Mouse (Mus musculus) urinary bladder, adult 2 months (tissue): ENCODE data around the gene Slx4ip. TPM values are rescaled to one million over a fixed set of nuclear protein-coding genes. Genes with fewer than 3 reads are reported as not detected.
A peak's percentile ranks its signal among the peaks of the same experiment; 100 is the strongest.

Experiments used
- DNase-seq: peaks from one replicate; pipeline ENCODE4 v3.0.0; 2022; ENCODE audit warnings: low spot score
- polyA plus RNA-seq: library from polyadenylated mRNA; depleted of rRNA; stranded (reverse); fragments of >200 nt; gene quantifications from 2 replicates; pipeline ENCODE4 v1.2.3, GENCODE M21; 2012

Gene Slx4ip
- polyA plus RNA-seq, 1 experiment = 2.5 TPM

DNA sequence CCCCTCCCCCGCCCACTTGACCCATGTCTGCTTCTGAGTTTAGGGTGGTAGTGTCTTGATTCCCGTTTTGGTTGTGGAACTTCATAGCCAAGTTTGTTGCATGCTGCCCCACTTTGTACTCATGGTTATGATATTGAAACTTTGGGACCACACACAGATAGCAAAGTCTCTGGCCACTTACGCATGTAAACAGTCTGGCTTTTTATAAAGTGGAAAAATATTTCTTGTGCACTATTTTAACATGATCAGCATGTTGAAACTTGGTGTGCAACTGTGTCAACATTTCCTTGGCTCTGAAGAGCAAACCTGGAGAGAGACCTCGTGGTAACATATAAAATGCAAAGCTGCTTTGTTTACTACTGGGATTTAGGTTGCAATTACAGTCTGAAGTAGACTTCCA is 56.5 kb downstream of the Slx4ip start:
- DNase-seq = no peak

- DNase-seq = peak; percentile 23
Measured at GRCm38 (mm10) chr2:136947937-136948336, 56.9 kb downstream of the Slx4ip start.

- no peak for DNase-seq
Measured at GRCm38 (mm10) chr2:136952238-136952637, 61.2 kb downstream of the Slx4ip start.

DNA sequence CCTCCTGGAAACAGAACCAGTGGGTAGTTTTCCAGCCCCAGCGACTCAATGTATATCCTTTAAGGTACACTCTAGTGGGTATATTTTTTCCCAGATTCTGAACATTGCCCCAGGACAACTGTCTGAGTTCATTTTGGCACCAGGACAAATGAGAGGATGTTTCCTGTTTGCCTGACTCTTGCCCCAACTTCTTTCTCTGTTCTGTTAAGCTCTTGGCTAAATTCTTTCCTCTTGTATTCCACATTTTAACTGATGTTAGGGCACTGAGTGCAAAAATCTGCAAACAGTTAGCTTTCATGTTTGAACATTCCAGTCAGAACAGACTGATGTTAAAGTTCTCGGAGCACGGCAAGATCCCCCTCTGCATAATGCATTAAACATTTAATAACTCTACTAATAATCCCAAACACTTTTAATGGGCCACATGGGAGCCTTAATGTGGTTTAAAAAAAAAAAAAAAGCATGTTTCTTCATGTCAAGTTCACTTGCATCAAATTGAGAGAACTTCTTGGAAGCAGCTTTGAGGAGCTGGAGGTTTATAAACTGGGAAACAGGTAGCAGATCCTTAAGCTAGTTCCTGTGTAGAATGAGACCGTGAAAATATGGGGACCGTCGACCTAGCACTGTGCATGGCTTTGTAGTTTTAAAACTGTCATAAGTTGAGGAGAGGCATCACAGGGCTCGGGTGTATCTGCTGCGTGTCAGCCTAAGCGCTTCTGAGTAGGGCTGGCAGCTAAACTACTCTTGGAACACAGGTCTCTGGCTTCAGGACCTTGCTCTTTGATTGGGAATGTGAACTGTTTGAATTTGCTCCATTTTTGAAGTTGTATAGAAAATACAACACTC is 64.9 kb downstream of the Slx4ip start:
- no peak for DNase-seq

GRCm38 (mm10) chr2:136958697-136959096 is 67.7 kb downstream of the Slx4ip start:
- no peak for DNase-seq

GRCm38 (mm10) chr2:136975774-136976173 is 84.8 kb downstream of the Slx4ip start:
- DNase-seq = no peak

- DNase-seq = no peak
Measured at GRCm38 (mm10) chr2:136979056-136979772, 88.2 kb downstream of the Slx4ip start.

- DNase-seq = no peak
Measured at GRCm38 (mm10) chr2:136981062-136981879, 90.3 kb downstream of the Slx4ip start.

DNA sequence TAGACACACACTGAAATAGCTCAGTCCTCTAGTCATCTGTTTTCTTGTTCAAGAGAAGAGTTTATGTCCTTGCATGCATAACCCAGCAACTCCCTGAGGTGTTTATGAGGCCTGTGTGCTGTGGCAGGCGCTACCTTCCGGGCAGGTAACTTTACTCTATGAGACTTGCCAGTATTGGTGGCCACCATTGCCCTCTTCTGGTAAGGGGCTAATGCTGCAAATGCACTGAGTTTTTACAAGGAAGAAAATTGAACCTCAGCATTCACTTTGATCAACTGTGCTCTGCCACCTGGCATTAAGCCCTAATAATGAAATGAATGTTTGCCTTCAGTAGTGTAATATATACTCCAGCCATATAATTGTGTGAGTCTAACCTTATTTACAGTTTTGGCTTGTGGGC is 92.9 kb downstream of the Slx4ip start:
- DNase-seq = no peak

DNA sequence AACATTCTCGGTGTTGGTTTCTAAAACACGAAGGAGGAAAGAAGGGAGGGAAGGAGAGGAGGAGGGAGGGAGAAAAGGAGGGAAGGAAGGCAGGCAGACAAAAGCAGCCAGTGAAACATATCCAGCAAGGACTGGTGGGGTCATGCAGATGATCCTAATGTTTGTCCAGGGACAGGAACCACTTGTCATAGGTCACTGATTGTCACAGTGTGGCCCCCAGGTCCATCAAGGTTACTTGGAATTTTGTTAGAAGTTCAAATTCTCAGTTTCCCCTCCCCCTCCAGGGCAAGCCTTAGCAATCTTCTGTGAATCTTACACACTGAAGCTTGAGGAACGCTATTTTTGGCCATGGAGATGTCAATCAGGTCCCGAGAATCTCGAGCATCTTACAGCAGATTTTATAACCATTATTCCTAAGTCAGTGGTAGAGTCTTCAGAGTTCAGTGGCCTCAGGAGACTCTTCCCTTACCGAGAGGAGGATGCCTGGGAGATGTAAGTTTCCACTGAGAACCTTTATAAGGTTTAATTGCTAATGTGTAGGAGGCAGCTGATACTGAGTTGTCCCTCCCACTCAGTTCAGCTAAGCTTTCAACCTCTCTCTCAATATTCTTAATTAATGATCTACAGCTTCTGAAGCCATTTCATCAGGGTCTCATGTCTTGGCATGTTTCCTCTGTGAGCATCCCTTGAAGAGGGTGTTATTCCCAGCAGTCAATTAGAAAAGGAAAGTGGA is 95.1 kb downstream of the Slx4ip start:
- DNase-seq = no peak

DNA sequence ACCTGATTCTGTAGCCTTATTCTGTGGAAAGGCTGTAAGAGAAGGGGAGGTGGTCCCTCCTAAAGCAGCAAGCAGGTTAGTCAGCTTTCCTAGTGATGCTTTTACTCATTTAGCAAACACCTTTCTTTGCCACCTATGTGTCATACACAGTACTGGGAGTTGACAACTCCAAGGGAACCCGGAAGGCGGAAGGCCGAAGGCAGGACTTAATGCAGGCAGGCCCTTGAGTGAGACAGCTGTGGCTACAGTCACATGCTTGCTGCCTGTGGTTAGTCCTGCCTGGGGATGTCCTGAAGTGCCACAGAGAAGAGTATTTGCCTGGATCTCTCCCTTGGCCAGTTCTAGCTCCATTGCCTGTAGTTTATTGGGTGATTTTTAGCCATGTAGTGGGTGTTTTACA is 102.1 kb downstream of the Slx4ip start:
- DNase-seq = no peak

DNA sequence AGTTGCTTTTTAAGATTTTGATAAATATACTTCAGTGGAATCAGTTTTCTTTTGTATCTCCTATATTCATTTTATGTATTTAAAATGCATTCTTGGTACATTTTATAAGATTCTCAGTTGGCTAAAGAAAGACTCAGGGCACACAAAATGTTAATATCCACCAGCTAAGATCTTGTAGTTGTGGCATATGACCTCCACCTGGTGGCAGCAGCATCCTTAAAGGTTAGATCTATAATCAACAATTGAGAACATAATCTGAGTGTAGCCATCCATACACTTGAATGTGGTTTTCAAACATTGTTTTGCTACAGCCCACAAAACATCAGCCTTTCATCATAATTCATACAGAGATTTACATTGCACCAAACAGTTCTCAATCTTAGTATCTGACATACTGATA is 106.1 kb downstream of the Slx4ip start:
- no peak for DNase-seq

- no peak for DNase-seq
Measured at GRCm38 (mm10) chr2:137002031-137002430, 111.0 kb downstream of the Slx4ip start.

DNA sequence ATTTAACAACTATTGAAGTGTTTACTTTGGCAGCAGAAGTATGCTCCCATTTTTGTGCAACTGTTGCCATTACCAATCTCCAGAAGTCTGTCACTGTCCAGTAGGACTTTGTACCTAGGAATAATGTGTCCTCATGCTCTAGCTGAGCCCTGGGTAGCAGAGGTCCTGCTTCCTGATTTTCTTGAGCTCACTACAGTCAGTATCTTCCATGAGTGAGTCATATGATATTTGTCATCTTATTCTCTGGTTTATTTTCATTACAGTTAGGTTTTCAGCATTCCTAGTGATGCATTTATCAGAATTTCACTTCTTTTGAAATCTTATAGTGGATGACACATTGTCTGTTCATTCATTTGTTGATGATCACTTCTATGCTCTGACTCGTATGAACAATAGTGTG is 115.6 kb downstream of the Slx4ip start:
- DNase-seq = no peak

GRCm38 (mm10) chr2:137011980-137012379 is 121.0 kb downstream of the Slx4ip start:
- DNase-seq = no peak

- DNase-seq = no peak
Measured at GRCm38 (mm10) chr2:137013151-137013550, 122.1 kb downstream of the Slx4ip start.

DNA sequence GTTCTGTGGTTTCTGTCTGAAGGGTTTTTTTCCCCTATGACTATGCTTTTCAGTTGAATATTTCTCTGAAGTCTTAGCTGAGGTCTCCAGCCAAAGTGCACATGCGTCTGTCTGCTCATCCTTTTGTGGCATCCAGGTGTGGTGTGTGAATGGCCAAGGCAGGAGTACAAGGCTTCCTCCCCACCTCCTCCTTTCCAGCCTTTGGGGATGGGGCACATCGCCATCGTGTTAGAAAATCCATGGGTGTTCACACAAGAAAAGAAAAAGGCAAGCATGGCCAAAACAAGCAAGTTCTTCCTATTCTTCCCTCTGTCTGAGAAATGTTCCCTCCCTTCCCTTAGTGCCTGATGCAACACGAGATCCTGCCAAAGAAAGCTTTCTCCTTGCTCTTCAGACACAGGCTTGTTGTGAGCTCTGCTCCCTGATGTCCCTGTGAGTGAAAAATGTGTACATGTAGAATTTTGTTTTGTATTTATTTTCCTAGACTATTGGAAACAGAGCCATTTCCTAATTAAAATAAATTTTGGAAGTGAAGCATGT is 122.9 kb downstream of the Slx4ip start:
- DNase-seq = no peak

- DNase-seq = no peak
Measured at GRCm38 (mm10) chr2:137014423-137014822, 123.4 kb downstream of the Slx4ip start.

DNA sequence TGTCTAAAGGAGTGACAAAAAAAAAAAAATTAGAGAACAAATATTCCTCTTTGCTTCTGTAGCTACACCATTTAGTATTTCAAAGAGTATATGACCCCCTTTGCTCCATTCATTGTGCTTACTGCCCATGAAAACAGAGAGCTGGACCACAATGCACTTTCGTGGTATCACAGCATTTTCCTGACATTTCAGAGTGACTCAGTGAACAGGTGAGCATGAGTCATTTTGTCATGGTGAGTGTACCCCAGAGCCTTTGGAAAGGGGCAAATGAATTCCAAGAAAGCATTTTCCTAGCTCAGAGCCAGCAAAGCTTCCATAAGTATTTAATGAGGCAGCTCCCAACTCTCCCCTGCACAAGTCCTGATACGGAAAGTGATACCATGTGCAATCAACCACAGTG is 153.1 kb downstream of the Slx4ip start:
- no peak for DNase-seq

GRCm38 (mm10) chr2:137049367-137049766 is 158.3 kb downstream of the Slx4ip start:
- DNase-seq = no peak

DNA sequence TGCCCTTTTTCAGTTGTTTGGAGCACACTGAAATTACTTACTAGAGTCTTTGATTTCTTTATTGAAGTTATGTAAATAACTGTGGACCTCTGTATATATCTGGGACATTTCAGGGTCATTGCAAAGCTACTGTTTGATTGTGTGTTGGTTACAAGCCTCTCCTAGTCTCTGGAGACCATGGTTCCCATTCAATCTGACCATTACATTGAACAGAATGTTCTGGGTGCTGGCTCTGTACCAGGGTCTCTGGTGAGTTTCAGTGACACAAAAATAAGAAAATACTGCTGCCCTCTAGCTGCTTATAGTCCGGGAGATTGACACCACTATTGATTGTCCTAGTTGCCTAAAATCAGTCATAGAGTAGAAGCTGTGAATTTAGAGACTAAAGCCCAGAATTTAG is 158.9 kb downstream of the Slx4ip start:
- DNase-seq = no peak
